Mouse (Mus musculus): ENCODE measurements around the gene Lgals7. TPM values are rescaled to one million over a fixed set of nuclear protein-coding genes. Genes with fewer than 3 reads are reported as not detected.

The Lgals7 gene
- polyA plus RNA-seq, 1 experiment from 2014 or later = not detected

DNA sequence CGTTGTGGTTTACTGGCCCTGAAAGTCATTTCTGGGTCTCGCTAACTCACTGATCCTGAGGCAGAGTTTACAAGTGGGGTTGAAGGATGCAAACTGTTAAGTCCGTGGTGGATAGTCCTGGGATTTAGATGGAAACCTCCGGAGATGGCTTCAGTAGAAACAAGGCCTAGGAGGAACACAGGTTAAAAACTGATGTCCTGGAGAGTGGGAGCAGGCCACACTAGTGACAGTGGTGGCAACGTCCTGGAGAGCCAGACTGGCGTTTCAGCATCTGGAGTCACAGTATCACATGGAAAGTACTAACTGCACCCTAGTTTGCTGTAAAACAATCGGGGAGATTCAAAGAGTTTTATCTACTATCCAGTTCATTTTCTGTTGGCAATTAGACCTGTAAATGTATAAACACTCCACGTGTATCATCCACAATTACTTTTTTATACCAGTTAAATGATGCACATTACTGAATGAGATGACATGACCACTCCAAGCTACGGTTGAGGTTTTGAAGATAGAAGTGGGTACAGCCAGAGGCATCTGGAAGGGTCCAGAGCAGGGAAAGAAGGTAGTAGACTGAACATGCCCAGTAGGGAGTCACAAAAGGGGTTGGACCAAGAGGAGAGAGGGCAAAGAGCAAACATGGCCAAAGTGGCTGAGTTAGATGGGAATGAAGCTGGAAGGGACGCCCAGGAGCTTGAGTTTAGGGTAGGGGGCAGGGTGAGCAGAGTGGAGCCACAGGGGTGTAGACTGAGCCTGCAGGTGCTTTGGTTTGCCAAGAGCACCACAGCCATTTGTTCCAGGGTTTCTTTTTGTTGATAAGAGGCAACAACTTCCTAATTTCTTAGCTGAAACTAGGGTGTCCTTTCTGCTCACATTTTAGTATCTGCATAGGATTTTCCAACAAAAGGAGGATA, 40.4 kb upstream of the Lgals7 start:
- WGBS (ENCODE audit: missing documents) = 83% methylated on average over 10 of the region's 10 CpGs
- Histone ChIP-seq H3K36me3 (ENCODE audit: inconsistent target) (peaks cover 36% of the 10 kb centered on the region), H3K79me2 (ENCODE audit: inconsistent target) (peaks cover 17% of the 10 kb centered on the region), H3K4me3 (ENCODE audit: inconsistent target) (no peak overlapping the region), H3K27ac (no peak overlapping the region)

DNA sequence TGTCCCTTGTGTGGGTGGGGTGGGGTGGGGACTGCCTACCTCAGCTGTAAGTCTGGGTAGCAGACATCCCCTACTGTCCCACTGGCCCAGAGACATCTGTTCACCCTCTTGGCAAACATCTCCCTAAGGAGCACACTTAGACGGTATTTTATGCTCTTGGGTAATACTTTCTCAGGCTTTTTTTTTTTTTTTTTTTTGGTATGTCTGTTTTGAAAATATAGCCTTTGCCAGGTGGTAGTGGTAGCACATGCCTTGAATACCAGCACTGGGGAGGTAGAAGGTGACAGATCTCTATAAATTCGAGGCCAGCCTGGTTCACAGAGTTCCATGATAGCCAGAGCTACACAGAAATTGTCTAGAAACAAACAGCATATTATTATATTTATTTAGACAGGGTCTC, 39.7 kb upstream of the Lgals7 start:
- H3K27ac ChIP-seq = no peak overlapping the region
- no peak overlapping the region for H3K4me3 ChIP-seq (ENCODE audit: inconsistent target)
- H3K36me3 ChIP-seq (ENCODE audit: inconsistent target) = peaks cover 30% of the 10 kb centered on the region
- 29% methylated on average over 2 of the region's 2 CpGs for WGBS (ENCODE audit: missing documents)
- H3K79me2 ChIP-seq (ENCODE audit: inconsistent target) = peaks cover 10% of the 10 kb centered on the region; the same call in 1 of the 2 replicates

DNA sequence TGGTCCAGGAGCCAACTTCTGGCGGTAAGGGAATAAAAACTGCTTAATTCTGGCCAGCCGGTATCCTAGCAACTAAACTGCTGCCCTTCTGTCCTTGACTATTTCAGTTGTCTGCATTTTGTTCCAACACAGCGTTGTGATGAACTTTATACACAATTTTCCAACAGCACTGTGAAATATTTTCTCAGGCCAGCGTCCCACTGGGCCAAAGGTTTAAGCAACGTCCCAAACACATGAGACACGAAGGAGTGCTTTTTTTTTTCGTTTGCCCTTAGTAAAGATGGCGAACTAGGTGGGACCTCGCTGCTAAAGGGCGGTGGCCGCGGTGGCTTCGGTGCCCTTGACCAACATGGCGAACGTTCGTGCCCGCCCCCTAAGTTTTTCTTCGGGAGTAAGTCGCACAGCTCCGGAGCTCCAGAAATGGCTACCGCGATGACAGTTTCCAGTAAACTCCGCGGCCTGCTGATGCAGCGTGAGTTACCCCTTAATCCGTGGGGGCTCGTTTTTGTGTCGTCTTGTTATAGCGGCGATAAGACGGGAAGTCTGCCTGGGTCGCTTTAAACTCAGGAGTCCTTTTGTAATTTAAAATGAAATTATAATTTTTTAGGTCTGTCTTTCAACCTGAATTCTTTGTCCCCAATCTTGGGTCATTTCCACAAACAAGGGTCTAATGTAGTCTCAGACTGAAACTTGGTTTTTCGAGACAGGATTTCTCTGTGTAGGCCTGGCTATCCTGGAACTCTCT, 38.5 kb upstream of the Lgals7 start, which contains the start of gene Ech1:
Ech1 (plus strand) TSS at position 277 of the 745 bp plus-strand sequence.
- WGBS (ENCODE audit: missing documents) = 2% methylated on average over 32 of the region's 33 CpGs
- Histone ChIP-seq H3K36me3 (ENCODE audit: inconsistent target) (peaks cover 30% of the 10 kb centered on the region), H3K4me3 (ENCODE audit: inconsistent target) (peak within 1 kb of the TSS; percentile 47), H3K27ac (peak within 1 kb of the TSS; percentile 78), H3K79me2 (ENCODE audit: inconsistent target) (peaks cover 10% of the 10 kb centered on the region; the same call in 1 of the 2 replicates)

DNA sequence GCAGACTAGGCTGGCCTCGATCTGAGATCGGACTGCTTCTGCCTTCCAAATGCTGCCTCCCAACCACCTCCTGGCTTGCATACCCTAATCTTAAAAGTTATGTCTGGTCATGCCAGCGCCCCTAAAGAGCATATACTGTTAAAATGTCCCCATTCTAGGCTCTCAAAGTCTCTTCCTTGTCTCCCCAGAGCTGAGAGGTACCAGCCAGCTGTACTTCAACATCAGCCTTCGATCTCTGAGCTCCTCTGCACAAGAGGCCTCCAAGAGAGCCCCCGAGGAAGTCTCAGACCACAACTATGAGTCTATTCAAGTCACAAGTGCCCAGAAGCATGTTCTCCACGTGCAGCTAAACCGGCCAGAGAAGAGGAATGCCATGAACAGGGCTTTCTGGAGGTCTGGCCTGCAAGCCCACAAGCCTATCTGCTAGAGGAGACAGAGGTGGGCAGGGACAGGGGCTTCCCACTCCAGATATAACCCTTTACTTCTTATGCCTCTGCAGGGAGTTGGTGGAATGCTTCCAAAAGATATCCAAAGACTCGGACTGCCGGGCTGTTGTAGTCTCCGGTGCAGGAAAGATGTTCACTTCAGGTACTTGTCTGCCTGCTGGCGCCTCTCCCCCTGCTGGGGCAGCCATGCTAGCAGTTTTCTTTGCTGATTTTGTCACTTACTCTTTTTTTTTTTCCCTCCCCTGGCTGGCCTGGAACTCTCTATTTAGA, 37.8 kb upstream of the Lgals7 start:
- Histone ChIP-seq H3K4me3 (ENCODE audit: inconsistent target) (peak overlapping the region; percentile 47), H3K79me2 (ENCODE audit: inconsistent target) (peaks cover 10% of the 10 kb centered on the region; the same call in 1 of the 2 replicates), H3K27ac (peak overlapping the region; percentile 78), H3K36me3 (ENCODE audit: inconsistent target) (peaks cover 30% of the 10 kb centered on the region)
- WGBS (ENCODE audit: missing documents) = 19% methylated on average over 10 of the region's 11 CpGs

DNA sequence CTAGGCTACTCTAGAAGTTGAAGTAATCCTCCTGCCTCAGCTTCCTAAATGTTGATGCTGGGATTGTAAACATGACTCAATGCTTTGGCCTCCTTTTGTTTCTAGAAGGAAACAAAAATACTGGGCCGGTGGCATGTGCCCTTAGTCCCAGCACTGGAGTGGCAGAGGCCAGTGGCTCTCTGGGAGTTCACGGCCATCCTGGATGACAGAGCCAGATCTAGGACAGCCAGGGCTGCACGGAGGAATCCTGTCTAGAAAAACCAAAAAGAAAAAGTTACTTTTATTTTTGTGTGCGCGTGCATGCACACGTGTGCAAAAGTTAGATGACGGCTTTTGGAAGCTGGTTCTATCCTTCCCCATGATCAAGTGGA, 37.3 kb upstream of the Lgals7 start:
- Histone ChIP-seq H3K79me2 (ENCODE audit: inconsistent target) (peaks cover 10% of the 10 kb centered on the region; the same call in 1 of the 2 replicates), H3K36me3 (ENCODE audit: inconsistent target) (peaks cover 30% of the 10 kb centered on the region), H3K4me3 (ENCODE audit: inconsistent target) (no peak overlapping the region), H3K27ac (peak overlapping the region; percentile 78)
- 98% methylated on average over 7 of the region's 7 CpGs for WGBS (ENCODE audit: missing documents)

DNA sequence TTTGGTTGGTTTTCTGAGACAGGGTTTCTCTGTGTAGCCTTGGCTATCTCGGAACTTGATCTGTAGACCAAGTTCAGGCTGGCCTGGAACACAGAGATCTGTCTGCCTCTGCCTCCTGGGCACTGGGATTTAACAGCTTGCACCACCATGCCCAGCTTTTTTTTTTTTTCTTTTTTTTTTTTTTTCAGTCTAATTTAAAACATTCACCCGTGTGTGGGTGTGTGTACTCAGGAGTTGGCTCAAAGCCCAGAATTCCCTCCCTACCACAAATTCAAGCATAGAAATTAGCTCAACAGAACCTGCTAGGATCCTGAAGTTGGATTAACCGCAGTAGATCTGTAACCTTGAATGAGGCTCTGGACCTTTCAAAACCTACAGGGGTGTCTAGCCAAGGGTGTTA, 36.3 kb upstream of the Lgals7 start:
- Histone ChIP-seq H3K4me3 (ENCODE audit: inconsistent target) (no peak overlapping the region), H3K27ac (no peak overlapping the region), H3K36me3 (ENCODE audit: inconsistent target) (peaks cover 28% of the 10 kb centered on the region), H3K79me2 (ENCODE audit: inconsistent target) (peaks cover 10% of the 10 kb centered on the region; the same call in 1 of the 2 replicates)
- 50% methylated on average over 2 of the region's 3 CpGs for WGBS (ENCODE audit: missing documents)

DNA sequence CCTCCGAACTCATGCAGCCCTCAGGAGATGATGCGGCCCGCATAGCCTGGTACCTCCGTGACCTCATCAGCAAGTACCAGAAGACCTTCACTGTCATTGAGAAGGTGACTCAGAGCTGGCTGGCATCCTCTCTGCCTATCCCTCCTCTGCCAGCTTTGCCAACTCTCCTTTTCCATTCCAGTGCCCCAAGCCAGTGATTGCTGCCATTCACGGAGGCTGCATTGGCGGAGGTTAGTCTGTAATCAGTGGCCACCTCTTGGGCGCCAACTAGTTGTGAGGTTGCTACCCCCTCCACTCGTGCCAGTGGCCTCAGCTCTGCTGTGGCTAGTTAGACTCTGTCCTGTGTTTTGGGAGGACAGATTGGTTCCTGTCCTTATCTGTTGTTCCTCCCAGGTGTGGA, 33.8 kb upstream of the Lgals7 start:
- 98% methylated on average over 8 of the region's 8 CpGs for WGBS (ENCODE audit: missing documents)
- peaks cover 10% of the 10 kb centered on the region; the same call in 1 of the 2 replicates for H3K79me2 ChIP-seq (ENCODE audit: inconsistent target)
- peaks cover 25% of the 10 kb centered on the region for H3K36me3 ChIP-seq (ENCODE audit: inconsistent target)
- H3K27ac ChIP-seq = no peak overlapping the region
- no peak overlapping the region for H3K4me3 ChIP-seq (ENCODE audit: inconsistent target)

DNA sequence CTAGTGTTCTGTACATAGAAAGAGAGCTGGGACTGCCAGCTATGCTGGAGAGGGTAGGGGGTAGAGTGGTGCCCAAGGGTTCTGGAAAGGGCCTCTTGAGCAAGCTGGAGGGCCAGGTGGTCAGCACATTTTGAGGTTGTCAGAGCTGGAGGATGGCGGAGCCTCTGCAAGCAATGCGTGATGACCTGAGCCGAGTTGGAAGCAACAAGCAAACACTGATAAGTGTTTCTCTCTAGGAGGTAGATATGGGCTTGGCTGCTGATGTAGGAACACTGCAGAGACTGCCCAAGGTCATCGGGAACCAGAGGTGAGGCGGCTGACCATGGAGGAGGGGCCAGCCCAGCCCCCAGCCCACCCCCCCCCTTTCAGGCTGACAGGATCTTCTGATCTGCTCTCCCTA, 32.7 kb upstream of the Lgals7 start:
- no peak overlapping the region for H3K4me3 ChIP-seq (ENCODE audit: inconsistent target)
- H3K36me3 ChIP-seq (ENCODE audit: inconsistent target) = peaks cover 25% of the 10 kb centered on the region
- no peak overlapping the region for H3K27ac ChIP-seq
- 95% methylated on average over 5 of the region's 5 CpGs for WGBS (ENCODE audit: missing documents)
- peaks cover 7% of the 10 kb centered on the region; the same call in 1 of the 2 replicates for H3K79me2 ChIP-seq (ENCODE audit: inconsistent target)

DNA sequence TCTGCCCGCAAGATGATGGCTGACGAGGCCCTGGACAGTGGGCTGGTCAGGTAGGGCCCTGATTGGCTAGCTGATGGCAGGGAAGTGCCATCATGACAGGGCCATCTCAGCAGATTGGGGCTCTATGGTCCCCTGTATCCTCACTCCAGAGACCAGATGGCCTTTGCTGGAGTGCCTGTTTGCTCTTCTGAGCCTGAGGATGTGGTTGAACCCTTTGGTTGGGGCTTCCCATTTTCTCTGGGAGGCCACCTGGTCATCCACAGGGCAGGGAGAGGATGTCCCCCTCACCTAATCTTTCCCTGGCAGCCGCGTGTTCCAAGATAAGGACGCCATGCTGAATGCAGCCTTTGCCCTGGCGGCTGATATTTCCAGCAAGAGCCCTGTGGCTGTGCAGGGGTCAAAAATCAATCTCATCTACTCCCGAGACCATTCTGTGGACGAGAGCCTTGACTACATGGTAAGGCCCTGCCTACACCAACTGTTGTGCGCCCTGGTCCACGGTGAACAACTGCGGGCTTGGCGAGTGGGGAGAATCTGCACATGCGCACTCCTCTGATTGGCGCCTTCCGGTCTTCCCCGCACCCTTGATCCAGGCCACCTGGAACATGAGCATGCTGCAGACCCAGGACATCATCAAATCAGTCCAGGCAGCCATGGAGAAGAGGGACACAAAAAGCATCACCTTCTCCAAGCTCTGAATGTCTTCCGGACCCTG, 32.1 kb upstream of the Lgals7 start:
- no peak overlapping the region for H3K4me3 ChIP-seq (ENCODE audit: inconsistent target)
- H3K36me3 ChIP-seq (ENCODE audit: inconsistent target) = peaks cover 25% of the 10 kb centered on the region
- peaks cover 1% of the 10 kb centered on the region; the same call in 1 of the 2 replicates for H3K79me2 ChIP-seq (ENCODE audit: inconsistent target)
- no peak overlapping the region for H3K27ac ChIP-seq
- 96% methylated on average over 17 of the region's 17 CpGs for WGBS (ENCODE audit: missing documents)

DNA sequence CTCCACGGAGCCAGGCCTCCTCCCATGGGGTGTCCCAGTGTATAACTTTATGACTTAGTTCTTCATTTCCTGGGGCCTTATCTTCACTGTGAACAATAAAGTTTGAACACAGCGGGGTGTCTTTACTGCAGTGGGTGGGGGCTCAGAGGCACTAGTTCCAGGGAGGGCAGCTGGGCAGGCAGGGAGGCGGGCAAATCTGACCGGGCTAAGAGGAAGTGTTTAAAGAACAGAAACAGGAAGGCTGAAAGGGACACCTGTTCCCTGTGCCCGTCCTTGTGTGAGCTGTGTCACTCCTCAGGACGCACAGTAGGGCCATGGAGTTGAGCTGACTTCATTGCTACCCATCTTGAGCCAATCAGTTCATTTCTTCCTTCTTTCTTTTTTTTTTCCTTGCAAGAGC, 31.5 kb upstream of the Lgals7 start:
- Histone ChIP-seq H3K4me3 (ENCODE audit: inconsistent target) (no peak overlapping the region), H3K79me2 (ENCODE audit: inconsistent target) (no peaks in the 10 kb centered on the region), H3K27ac (no peak overlapping the region), H3K36me3 (ENCODE audit: inconsistent target) (peaks cover 25% of the 10 kb centered on the region)
- WGBS (ENCODE audit: missing documents) = 29% methylated on average over 6 of the region's 6 CpGs

DNA sequence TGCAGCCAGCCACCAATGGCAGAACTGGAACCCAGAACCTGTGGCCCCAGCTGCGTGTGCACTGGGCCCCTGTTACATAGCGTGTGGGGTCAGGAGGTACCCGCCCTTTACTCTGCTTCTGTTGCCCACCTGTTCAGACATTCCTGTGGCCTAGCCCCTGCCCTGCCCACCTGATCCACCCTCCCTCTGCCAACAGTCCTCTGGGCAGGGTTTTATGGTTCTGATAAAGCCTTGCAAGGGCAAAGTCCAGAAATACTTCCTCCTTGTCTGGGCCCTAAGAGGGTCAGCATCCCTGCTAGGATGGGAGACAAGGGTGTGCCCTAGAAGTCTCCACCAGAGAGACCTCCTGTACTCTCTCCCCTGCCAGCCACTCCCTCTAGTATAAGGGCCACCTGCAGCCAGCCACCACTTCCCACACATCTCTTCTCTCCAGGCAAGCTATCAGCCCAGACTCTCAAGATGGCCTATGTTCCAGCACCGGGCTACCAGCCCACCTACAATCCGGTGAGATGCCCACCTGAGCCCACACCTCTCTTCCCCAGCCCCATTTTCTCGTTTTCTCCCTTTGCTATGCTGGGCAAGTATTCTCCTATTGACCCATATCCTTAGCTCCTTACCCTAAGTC, 29.8 kb upstream of the Lgals7 start, which contains the start of gene Lgals4:
Lgals4 (plus strand) TSS at position 132 of the 625 bp plus-strand sequence.
- Histone ChIP-seq H3K79me2 (ENCODE audit: inconsistent target) (no peaks in the 10 kb centered on the region), H3K36me3 (ENCODE audit: inconsistent target) (peaks cover 25% of the 10 kb centered on the region), H3K4me3 (ENCODE audit: inconsistent target) (no peak within 1 kb of the TSS), H3K27ac (no peak within 1 kb of the TSS)
- WGBS (ENCODE audit: missing documents) = 90% methylated on average over 6 of the region's 6 CpGs

DNA sequence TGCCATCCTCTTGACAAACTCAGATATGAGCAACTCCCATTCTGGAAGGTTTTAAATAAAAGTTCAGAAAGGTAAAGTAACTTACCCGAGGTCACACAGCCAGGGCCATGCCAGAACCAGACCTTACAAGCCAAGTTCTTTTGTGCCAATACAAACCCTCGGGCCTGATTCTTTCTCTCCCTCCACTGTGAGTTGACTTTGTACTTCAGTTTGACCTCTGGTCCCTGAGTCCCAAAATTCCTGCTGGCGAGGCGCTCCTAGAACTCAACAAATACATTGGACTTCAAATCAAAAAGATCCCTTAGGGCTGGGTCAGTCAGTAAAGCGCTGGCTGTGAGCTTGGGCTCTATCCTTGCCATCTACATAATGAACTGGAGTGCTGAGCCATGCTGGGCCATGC, 26.7 kb upstream of the Lgals7 start:
- Histone ChIP-seq H3K4me3 (ENCODE audit: inconsistent target) (no peak overlapping the region), H3K79me2 (ENCODE audit: inconsistent target) (no peaks in the 10 kb centered on the region), H3K27ac (no peak overlapping the region), H3K36me3 (ENCODE audit: inconsistent target) (0 out of 2 replicates have a peak, but pooled peaks cover under 1% of the 10 kb centered on the region)
- WGBS (ENCODE audit: missing documents) = 95% methylated on average over 5 of the region's 5 CpGs

DNA sequence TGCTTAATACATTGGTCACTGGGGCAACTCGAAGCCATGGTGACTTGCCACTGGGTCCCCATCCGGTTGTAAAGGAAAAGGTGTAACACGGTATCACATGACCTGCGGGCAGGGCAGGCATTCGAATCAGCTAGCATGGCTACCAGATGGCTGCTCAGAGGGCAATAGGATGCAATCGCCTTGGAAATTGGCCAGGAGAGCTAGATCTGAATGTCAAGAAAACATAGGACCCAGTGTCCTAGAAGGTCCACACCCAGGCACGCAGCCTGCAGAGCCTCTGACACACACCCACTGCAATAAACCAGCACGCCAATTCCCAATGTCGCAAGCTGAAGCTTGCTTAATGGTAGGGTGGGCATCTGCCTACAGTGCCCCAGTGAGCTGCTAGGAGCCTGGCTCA, 25.3 kb upstream of the Lgals7 start:
- Histone ChIP-seq H3K27ac (no peak overlapping the region), H3K4me3 (ENCODE audit: inconsistent target) (no peak overlapping the region), H3K36me3 (ENCODE audit: inconsistent target) (no peaks in the 10 kb centered on the region), H3K79me2 (ENCODE audit: inconsistent target) (no peaks in the 10 kb centered on the region)
- WGBS (ENCODE audit: missing documents) = 68% methylated on average over 9 of the region's 9 CpGs

Measured in macrophage (primary cell).